Mouse (Mus musculus) MEL (cell line): ENCODE results near the gene Cgrrf1. TPM values are rescaled to one million over a fixed set of nuclear protein-coding genes. Genes with fewer than 3 reads are reported as not detected.

ENCODE experiments used
- DNase-seq: peaks from one replicate; pipeline ENCODE4 v3.0.0; 2011; ENCODE audit warnings: low read depth, low spot score
- H3K27ac ChIP-seq: 2 replicates; pipeline ENCODE4 v1.5.1; 2012; ENCODE audit warnings: low read depth, mild to moderate bottlenecking, control low read depth, low read length, moderate library complexity; ENCODE audit not compliant: control insufficient read depth
- H3K27me3 ChIP-seq, 2 experiments: fragments of 150-350 bp in 1 of 2; sonication (generic) in 1 of 2; 2 replicates each; pipeline ENCODE4 v1.6.1; 2012; ENCODE audit warnings: low read length in 2 of 2, mild to moderate bottlenecking in 2 of 2, improper control_type of control experiment in 1 of 2, moderate library complexity in 1 of 2; ENCODE audit not compliant: insufficient read depth in 2 of 2, control insufficient read depth in 1 of 2
- H3K36me3 ChIP-seq, 2 experiments: 2 replicates each; pipeline ENCODE4 v1.6.1; 2012 to 2014; ENCODE audit warnings: low read length in 2 of 2, improper control_type of control experiment in 1 of 2, inconsistent platforms in 1 of 2, mild to moderate bottlenecking in 1 of 2; ENCODE audit not compliant: insufficient read depth in 2 of 2, control insufficient read depth in 1 of 2
- H3K4me1 ChIP-seq, 2 experiments: fragments of 150-350 bp in 1 of 2; sonication (generic) in 1 of 2; 2 replicates each; pipeline ENCODE4 v1.6.1; 2012; ENCODE audit warnings: low read length in 2 of 2, improper control_type of control experiment in 1 of 2, mild to moderate bottlenecking in 1 of 2; ENCODE audit not compliant: insufficient read depth in 2 of 2, control insufficient read depth in 1 of 2
- H3K4me3 ChIP-seq, 2 experiments: fragments of 150-350 bp in 1 of 2; sonication (generic) in 1 of 2; 2 replicates each; pipeline ENCODE4 v1.5.1; 2012; ENCODE audit warnings: low read depth in 2 of 2, low read length in 2 of 2, mild to moderate bottlenecking in 2 of 2, moderate library complexity in 2 of 2, control low read depth in 1 of 2, improper control_type of control experiment in 1 of 2; ENCODE audit not compliant: control insufficient read depth in 1 of 2, insufficient read depth in 1 of 2
- H3K79me2 ChIP-seq: 2 replicates; pipeline ENCODE4 v1.6.1; 2012; ENCODE audit warnings: mild to moderate bottlenecking, low read length, moderate library complexity; ENCODE audit not compliant: control insufficient read depth, poor library complexity, insufficient read depth
- H3K9ac ChIP-seq: 2 replicates; pipeline ENCODE4 v1.6.1; 2012; ENCODE audit warnings: low read depth, mild to moderate bottlenecking, control low read depth, low read length, moderate library complexity; ENCODE audit not compliant: control insufficient read depth, poor library complexity, severe bottlenecking
- H3K9me3 ChIP-seq: fragments of 150-350 bp; sonication (generic); replicated peaks from 2 replicates; pipeline ENCODE4 v1.6.1; 2012; ENCODE audit warnings: mild to moderate bottlenecking, low read length, improper control_type of control experiment, moderate library complexity; ENCODE audit not compliant: insufficient read depth
- BHLHE40 ChIP-seq: IDR thresholded peaks from 2 replicates; pipeline ENCODE4 v1.6.1; 2012; ENCODE audit warnings: low read depth, mild to moderate bottlenecking, inconsistent platforms, low read length, improper control_type of control experiment, borderline replicate concordance
- CHD1 ChIP-seq: IDR thresholded peaks from 2 replicates; pipeline ENCODE4 v1.6.1; 2012; ENCODE audit warnings: low read depth, mild to moderate bottlenecking, inconsistent platforms, low read length, improper control_type of control experiment
- CHD2 ChIP-seq: IDR thresholded peaks from 2 replicates; pipeline ENCODE4 v1.6.1; 2011; ENCODE audit warnings: low read length, improper control_type of control experiment
- CTCF ChIP-seq, 3 experiments: IDR thresholded peaks in 2 of 3; conservative IDR thresholded peaks in 1 of 3; 2 replicates each; pipeline ENCODE4 v1.5.1; 2011 to 2012; ENCODE audit warnings: low read length in 3 of 3, low read depth in 2 of 3, mild to moderate bottlenecking in 2 of 3, improper control_type of control experiment in 1 of 3, inconsistent platforms in 1 of 3, mixed read lengths in 1 of 3, moderate library complexity in 1 of 3; ENCODE audit not compliant: control insufficient read depth in 1 of 3, insufficient read depth in 1 of 3, poor library complexity in 1 of 3, severe bottlenecking in 1 of 3
- ELF1 ChIP-seq: IDR thresholded peaks from 2 replicates; pipeline ENCODE4 v1.6.1; 2014; ENCODE audit warnings: low read depth, mild to moderate bottlenecking, inconsistent platforms, low read length, improper control_type of control experiment, moderate library complexity
- EP300 ChIP-seq, 2 experiments: IDR thresholded peaks; 2 replicates each; pipeline ENCODE4 v1.6.1; 2011; ENCODE audit warnings: improper control_type of control experiment in 2 of 2, low read length in 2 of 2, low read depth in 1 of 2, mild to moderate bottlenecking in 1 of 2
- ETS1 ChIP-seq: IDR thresholded peaks from 2 replicates; pipeline ENCODE4 v1.6.1; 2012; ENCODE audit warnings: low read depth, mild to moderate bottlenecking, inconsistent platforms, low read length, improper control_type of control experiment, moderate library complexity
- GABPA ChIP-seq: IDR thresholded peaks from 2 replicates; pipeline ENCODE4 v1.6.1; 2012; ENCODE audit warnings: low read depth, mild to moderate bottlenecking, inconsistent platforms, low read length, improper control_type of control experiment, moderate library complexity
- GATA1 ChIP-seq: IDR thresholded peaks from 2 replicates; pipeline ENCODE4 v1.6.1; 2011; ENCODE audit warnings: low read depth, low read length, improper control_type of control experiment
- HCFC1 ChIP-seq: IDR thresholded peaks from 2 replicates; pipeline ENCODE4 v1.6.1; 2012; ENCODE audit warnings: low read depth, mild to moderate bottlenecking, inconsistent platforms, low read length, improper control_type of control experiment, moderate library complexity
- JUND ChIP-seq: IDR thresholded peaks from 2 replicates; pipeline ENCODE4 v1.6.1; 2011; ENCODE audit warnings: low read depth, mild to moderate bottlenecking, improper control_type of control experiment, low read length
- MAFK ChIP-seq: IDR thresholded peaks from 2 replicates; pipeline ENCODE4 v1.6.1; 2011; ENCODE audit warnings: low read depth, mild to moderate bottlenecking, low read length, improper control_type of control experiment, borderline replicate concordance
- MXI1 ChIP-seq: IDR thresholded peaks from 2 replicates; pipeline ENCODE4 v1.6.1; 2011; ENCODE audit warnings: mild to moderate bottlenecking, low read depth, low read length, improper control_type of control experiment
- MYC ChIP-seq: IDR thresholded peaks from 2 replicates; pipeline ENCODE4 v1.6.1; 2011; ENCODE audit warnings: low read depth, mild to moderate bottlenecking, low read length, improper control_type of control experiment, moderate library complexity
- POLR2A ChIP-seq, 2 experiments: IDR thresholded peaks; 2 replicates each; pipeline ENCODE4 v1.6.1; 2011 to 2012; ENCODE audit warnings: low read length in 2 of 2, mild to moderate bottlenecking in 2 of 2, control low read depth in 1 of 2, improper control_type of control experiment in 1 of 2, low read depth in 1 of 2, moderate library complexity in 1 of 2; ENCODE audit not compliant: control insufficient read depth in 1 of 2, insufficient read depth in 1 of 2, poor library complexity in 1 of 2
- POLR2AphosphoS2 ChIP-seq: IDR thresholded peaks from 2 replicates; pipeline ENCODE4 v1.6.1; 2011; ENCODE audit warnings: low read length, improper control_type of control experiment
- POLR2AphosphoS5 ChIP-seq: IDR thresholded peaks from 2 replicates; pipeline ENCODE4 v1.6.1; 2012; ENCODE audit warnings: low read depth, borderline replicate concordance, mild to moderate bottlenecking, inconsistent platforms, low read length, moderate library complexity, mixed read lengths
- RAD21 ChIP-seq: IDR thresholded peaks from 2 replicates; pipeline ENCODE4 v1.6.1; 2011; ENCODE audit warnings: mild to moderate bottlenecking, low read depth, low read length, improper control_type of control experiment
- RCOR1 ChIP-seq: IDR thresholded peaks from 2 replicates; pipeline ENCODE4 v1.6.1; 2012; ENCODE audit warnings: low read depth, mild to moderate bottlenecking, inconsistent platforms, low read length, improper control_type of control experiment
- SIN3A ChIP-seq: IDR thresholded peaks from 2 replicates; pipeline ENCODE4 v1.6.1; 2012; ENCODE audit warnings: low read length, improper control_type of control experiment, inconsistent platforms
- SMC3 ChIP-seq: IDR thresholded peaks from 2 replicates; pipeline ENCODE4 v1.6.1; 2011; ENCODE audit warnings: low read depth, low read length, improper control_type of control experiment
- TBP ChIP-seq: IDR thresholded peaks from 2 replicates; pipeline ENCODE4 v1.8.0; 2011; ENCODE audit warnings: low read depth, low read length, improper control_type of control experiment
- TCF12 ChIP-seq: IDR thresholded peaks from 2 replicates; pipeline ENCODE4 v1.6.1; 2014; ENCODE audit warnings: low read depth, mild to moderate bottlenecking, inconsistent platforms, low read length, improper control_type of control experiment, moderate library complexity
- UBTF ChIP-seq: IDR thresholded peaks from 2 replicates; pipeline ENCODE4 v1.6.1; 2012; ENCODE audit warnings: low read depth, mild to moderate bottlenecking, inconsistent platforms, low read length, improper control_type of control experiment, moderate library complexity, borderline replicate concordance; ENCODE audit not compliant: insufficient read depth
- USF1 ChIP-seq: IDR thresholded peaks from 2 replicates; pipeline ENCODE4 v1.6.1; 2014; ENCODE audit warnings: low read depth, mild to moderate bottlenecking, inconsistent platforms, low read length, improper control_type of control experiment, moderate library complexity
- ZC3H11A ChIP-seq: IDR thresholded peaks from 2 replicates; pipeline ENCODE4 v1.6.1; 2012; ENCODE audit warnings: low read depth, mild to moderate bottlenecking, inconsistent platforms, low read length, improper control_type of control experiment
- ZKSCAN1 ChIP-seq: IDR thresholded peaks from 2 replicates; pipeline ENCODE4 v1.6.1; 2012; ENCODE audit warnings: low read depth, mild to moderate bottlenecking, inconsistent platforms, low read length, improper control_type of control experiment, moderate library complexity
- ZMIZ1 ChIP-seq: IDR thresholded peaks from 2 replicates; pipeline ENCODE4 v1.6.1; 2012; ENCODE audit warnings: low read depth, mild to moderate bottlenecking, inconsistent platforms, low read length, improper control_type of control experiment, moderate library complexity
- ZNF384 ChIP-seq: IDR thresholded peaks from 2 replicates; pipeline ENCODE4 v1.6.1; 2012; ENCODE audit warnings: low read depth, mild to moderate bottlenecking, inconsistent platforms, low read length, improper control_type of control experiment
- polyA plus RNA-seq, 2 experiments: library from polyadenylated mRNA; stranded (reverse) in 1 of 2; unstranded in 1 of 2; fragments of >175 nt in 1 of 2; fragments of >200 nt in 1 of 2; gene quantifications; 2 replicates each; pipeline versions ENCODE4 v1.2.1 to v1.2.4; 2012; ENCODE audit warnings: low replicate concordance in 2 of 2, low read depth in 1 of 2; ENCODE audit not compliant: insufficient read length in 2 of 2, insufficient read depth in 1 of 2, missing spikeins in 1 of 2
- total RNA-seq: library from RNA; depleted of rRNA; stranded (reverse); fragments of 300-350 nt; gene quantifications from 2 replicates; pipeline ENCODE4 v1.2.3, GENCODE M21; 2012

Cgrrf1 gene
- total and polyA plus RNA-seq, 3 experiments: 18.3 to 26.2 TPM; not detected in 1

- H3K4me1 ChIP-seq: peaks cover 2 to 16% of the 10 kb centered on the region in 2 experiments; a peak in 3 of 4 replicates
- peak; percentile 54 for DNase-seq
- no peaks in the 10 kb centered on the region for H3K9me3 ChIP-seq
Observed at GRCm38 (mm10) chr14:46787454-46787786, 44.5 kb upstream of the Cgrrf1 start.

DNA sequence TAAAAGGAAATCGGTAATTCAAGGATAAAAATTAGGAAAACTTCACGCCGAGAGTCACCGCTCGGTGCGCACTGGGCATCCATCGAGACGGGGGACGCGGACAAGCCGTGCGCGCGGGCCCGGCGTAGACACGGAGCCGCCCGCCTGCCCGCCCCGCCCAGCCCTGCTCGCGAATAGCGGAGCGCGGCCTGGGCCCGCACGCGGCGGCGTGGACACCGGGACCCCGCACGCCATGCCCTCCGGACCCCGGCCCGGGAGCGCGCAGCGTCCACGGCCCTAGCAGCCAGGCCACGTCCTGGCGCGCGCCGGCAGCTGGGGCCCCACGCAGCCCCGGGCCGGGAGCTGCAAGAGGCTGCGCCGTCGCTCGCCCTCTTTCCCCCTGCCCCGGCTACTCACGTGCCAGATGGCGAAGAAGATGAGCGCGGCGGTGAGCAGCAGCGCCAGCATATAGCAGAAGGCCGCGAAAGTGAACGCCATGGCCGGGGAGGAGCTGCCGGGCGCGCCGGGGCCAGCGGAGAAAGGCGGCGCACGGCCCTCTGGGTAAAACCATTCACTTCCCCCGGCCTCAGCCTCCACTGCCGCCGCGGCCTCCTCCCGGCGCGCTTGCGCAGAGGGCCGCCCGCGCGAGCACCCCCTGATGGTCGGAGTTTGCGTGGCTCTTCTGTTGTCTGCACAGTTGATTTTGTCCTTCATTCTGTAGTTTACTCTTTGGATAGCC, 44.0 kb upstream of the Cgrrf1 start, which contains the start of gene Cnih1:
TSS of gene Cnih1 (minus strand) at position 625 of the 718 bp plus-strand sequence.
- Histone ChIP-seq H3K27me3 (no peaks in the 10 kb centered on the region), H3K9ac (peak within 1 kb of the TSS; percentile 100), H3K4me3 (peak within 1 kb of the TSS; percentile 82 to 98), H3K36me3 (peaks cover 2 to 4% of the 10 kb centered on the region in 2 experiments; a peak in 3 of 4 replicates), H3K27ac (peak within 1 kb of the TSS; percentile 88), H3K9me3 (no peaks in the 10 kb centered on the region), H3K79me2 (peaks cover 39% of the 10 kb centered on the region), H3K4me1 (peaks cover 2 to 16% of the 10 kb centered on the region in 2 experiments; a peak in 3 of 4 replicates)
- DNase-seq: peak; percentile 94
- TF ChIP-seq USF1: peak; percentile 34; the same call in 1 of the 2 replicates
- no peak for TF ChIP-seq JUND
- peak; percentile 75 to 78; a peak in 3 of 4 replicates for TF ChIP-seq POLR2A (IDR thresholded peaks at IDR 0.05; ENCODE audit: control insufficient read depth in 1 of 2, insufficient read depth in 1 of 2, low read depth in 1 of 2, low read length in 2 of 2, poor library complexity in 1 of 2)
- TF ChIP-seq ZC3H11A: no peak
- TF ChIP-seq GABPA: no peak
- no peak for TF ChIP-seq MAFK
- peak; percentile 35; the same call in 1 of the 2 replicates for TF ChIP-seq RCOR1
- TF ChIP-seq HCFC1: peak; percentile 83
- TF ChIP-seq CHD1: no peak
- no peak for TF ChIP-seq POLR2AphosphoS5
- TF ChIP-seq RAD21: no peak
- peak; percentile 30; the same call in 1 of the 2 replicates for TF ChIP-seq MYC
- peak; percentile 75 for TF ChIP-seq ZMIZ1
- peak; percentile 34; the same call in 1 of the 2 replicates for TF ChIP-seq SIN3A
- no peak for TF ChIP-seq CHD2
- 0 out of 2 replicates have a peak, but pooled peaks have one; percentile 20 for TF ChIP-seq ETS1
- TF ChIP-seq UBTF: 0 out of 2 replicates have a peak, but pooled peaks have one; percentile 75
- TF ChIP-seq SMC3: 0 out of 2 replicates have a peak, but pooled peaks have one; percentile 13
- TF ChIP-seq TBP: 0 out of 2 replicates have a peak, but pooled peaks have one; percentile 23
- TF ChIP-seq POLR2AphosphoS2: peak; percentile 77
- peak; percentile 53 for TF ChIP-seq MXI1
- TF ChIP-seq ELF1: no peak; the same call in 1 of the 2 replicates
- TF ChIP-seq ZNF384: no peak
- peak in 1 of 2 experiments; percentile 33; a peak in 1 of 4 replicates for TF ChIP-seq EP300 (IDR thresholded peaks at IDR 0.05; ENCODE audit: low read depth in 1 of 2, low read length in 2 of 2)
- TF ChIP-seq TCF12: peak; percentile 60; the same call in 1 of the 2 replicates
- TF ChIP-seq GATA1: no peak
- TF ChIP-seq BHLHE40: no peak; the same call in 1 of the 2 replicates

More at GRCm38 (mm10) chr14:46787454-46787786, 44.5 kb upstream of the Cgrrf1 start:
- H3K27me3 ChIP-seq: no peaks in the 10 kb centered on the region
- H3K9ac ChIP-seq: peak overlapping the region; percentile 100
- TF ChIP-seq ZKSCAN1 (no peak), ZMIZ1 (no peak), HCFC1 (no peak), MXI1 (no peak), SMC3 (no peak), RCOR1 (no peak), CTCF (IDR thresholded peaks at IDR 0.05 in 2 of 3, conservative IDR thresholded peaks at IDR 0.05 in 1 of 3; ENCODE audit: control insufficient read depth in 1 of 3, insufficient read depth in 1 of 3, low read depth in 2 of 3, low read length in 3 of 3, poor library complexity in 1 of 3, severe bottlenecking in 1 of 3) (no peak)
- TF ChIP-seq, all 39 proteins: peak for 0
- H3K4me3 ChIP-seq: peak overlapping the region; percentile 82 to 98
- H3K36me3 ChIP-seq: peaks cover 2 to 7% of the 10 kb centered on the region in 2 experiments
- H3K79me2 ChIP-seq: peaks cover 41% of the 10 kb centered on the region
- H3K27ac ChIP-seq: peak overlapping the region; percentile 88
